Mouse (Mus musculus) MEL (cell line): ENCODE data around the gene Zfp277. TPM values are rescaled to one million over a fixed set of nuclear protein-coding genes. Genes with fewer than 3 reads are reported as not detected.

Source experiments
- DNase-seq: peaks from one replicate; pipeline ENCODE4 v3.0.0; 2011; ENCODE audit warnings: low read depth, low spot score
- H3K27ac ChIP-seq: 2 replicates; pipeline ENCODE4 v1.5.1; 2012; ENCODE audit warnings: low read depth, mild to moderate bottlenecking, control low read depth, low read length, moderate library complexity; ENCODE audit not compliant: control insufficient read depth
- H3K27me3 ChIP-seq, 2 experiments: fragments of 150-350 bp in 1 of 2; sonication (generic) in 1 of 2; 2 replicates each; pipeline ENCODE4 v1.6.1; 2012; ENCODE audit warnings: low read length in 2 of 2, mild to moderate bottlenecking in 2 of 2, improper control_type of control experiment in 1 of 2, moderate library complexity in 1 of 2; ENCODE audit not compliant: insufficient read depth in 2 of 2, control insufficient read depth in 1 of 2
- H3K36me3 ChIP-seq, 2 experiments: 2 replicates each; pipeline ENCODE4 v1.6.1; 2012 to 2014; ENCODE audit warnings: low read length in 2 of 2, improper control_type of control experiment in 1 of 2, inconsistent platforms in 1 of 2, mild to moderate bottlenecking in 1 of 2; ENCODE audit not compliant: insufficient read depth in 2 of 2, control insufficient read depth in 1 of 2
- H3K4me1 ChIP-seq, 2 experiments: fragments of 150-350 bp in 1 of 2; sonication (generic) in 1 of 2; 2 replicates each; pipeline ENCODE4 v1.6.1; 2012; ENCODE audit warnings: low read length in 2 of 2, improper control_type of control experiment in 1 of 2, mild to moderate bottlenecking in 1 of 2; ENCODE audit not compliant: insufficient read depth in 2 of 2, control insufficient read depth in 1 of 2
- H3K4me3 ChIP-seq, 2 experiments: fragments of 150-350 bp in 1 of 2; sonication (generic) in 1 of 2; 2 replicates each; pipeline ENCODE4 v1.5.1; 2012; ENCODE audit warnings: low read depth in 2 of 2, low read length in 2 of 2, mild to moderate bottlenecking in 2 of 2, moderate library complexity in 2 of 2, control low read depth in 1 of 2, improper control_type of control experiment in 1 of 2; ENCODE audit not compliant: control insufficient read depth in 1 of 2, insufficient read depth in 1 of 2
- H3K79me2 ChIP-seq: 2 replicates; pipeline ENCODE4 v1.6.1; 2012; ENCODE audit warnings: mild to moderate bottlenecking, low read length, moderate library complexity; ENCODE audit not compliant: control insufficient read depth, poor library complexity, insufficient read depth
- H3K9ac ChIP-seq: 2 replicates; pipeline ENCODE4 v1.6.1; 2012; ENCODE audit warnings: low read depth, mild to moderate bottlenecking, control low read depth, low read length, moderate library complexity; ENCODE audit not compliant: control insufficient read depth, poor library complexity, severe bottlenecking
- H3K9me3 ChIP-seq: fragments of 150-350 bp; sonication (generic); replicated peaks from 2 replicates; pipeline ENCODE4 v1.6.1; 2012; ENCODE audit warnings: mild to moderate bottlenecking, low read length, improper control_type of control experiment, moderate library complexity; ENCODE audit not compliant: insufficient read depth
- CHD2 ChIP-seq: IDR thresholded peaks from 2 replicates; pipeline ENCODE4 v1.6.1; 2011; ENCODE audit warnings: low read length, improper control_type of control experiment
- KAT2A ChIP-seq: conservative IDR thresholded peaks from 2 replicates; pipeline ENCODE4 v1.6.1; 2012; ENCODE audit warnings: low read depth, low read length, improper control_type of control experiment, inconsistent platforms
- MEF2A ChIP-seq: IDR thresholded peaks from 2 replicates; pipeline ENCODE4 v1.6.1; 2014; ENCODE audit warnings: low read depth, mild to moderate bottlenecking, inconsistent platforms, low read length, improper control_type of control experiment; ENCODE audit not compliant: poor library complexity, insufficient replicate concordance, severe bottlenecking; ENCODE audit errors: extremely low read depth
- NELFE ChIP-seq: IDR thresholded peaks from 2 replicates; pipeline ENCODE4 v1.6.1; 2011; ENCODE audit warnings: low read depth, low read length, improper control_type of control experiment
- POLR2A ChIP-seq, 2 experiments: IDR thresholded peaks; 2 replicates each; pipeline ENCODE4 v1.6.1; 2011 to 2012; ENCODE audit warnings: low read length in 2 of 2, mild to moderate bottlenecking in 2 of 2, control low read depth in 1 of 2, improper control_type of control experiment in 1 of 2, low read depth in 1 of 2, moderate library complexity in 1 of 2; ENCODE audit not compliant: control insufficient read depth in 1 of 2, insufficient read depth in 1 of 2, poor library complexity in 1 of 2
- RAD21 ChIP-seq: IDR thresholded peaks from 2 replicates; pipeline ENCODE4 v1.6.1; 2011; ENCODE audit warnings: mild to moderate bottlenecking, low read depth, low read length, improper control_type of control experiment
- TAL1 ChIP-seq: IDR thresholded peaks from 2 replicates; pipeline ENCODE4 v1.6.1; 2012; ENCODE audit warnings: mild to moderate bottlenecking, inconsistent platforms, low read length, moderate library complexity, mixed read lengths
- TCF12 ChIP-seq: IDR thresholded peaks from 2 replicates; pipeline ENCODE4 v1.6.1; 2014; ENCODE audit warnings: low read depth, mild to moderate bottlenecking, inconsistent platforms, low read length, improper control_type of control experiment, moderate library complexity
- USF1 ChIP-seq: IDR thresholded peaks from 2 replicates; pipeline ENCODE4 v1.6.1; 2014; ENCODE audit warnings: low read depth, mild to moderate bottlenecking, inconsistent platforms, low read length, improper control_type of control experiment, moderate library complexity
- ZC3H11A ChIP-seq: IDR thresholded peaks from 2 replicates; pipeline ENCODE4 v1.6.1; 2012; ENCODE audit warnings: low read depth, mild to moderate bottlenecking, inconsistent platforms, low read length, improper control_type of control experiment
- ZKSCAN1 ChIP-seq: IDR thresholded peaks from 2 replicates; pipeline ENCODE4 v1.6.1; 2012; ENCODE audit warnings: low read depth, mild to moderate bottlenecking, inconsistent platforms, low read length, improper control_type of control experiment, moderate library complexity
- polyA plus RNA-seq, 2 experiments: library from polyadenylated mRNA; stranded (reverse) in 1 of 2; unstranded in 1 of 2; fragments of >175 nt in 1 of 2; fragments of >200 nt in 1 of 2; gene quantifications; 2 replicates each; pipeline versions ENCODE4 v1.2.1 to v1.2.4; 2012; ENCODE audit warnings: low replicate concordance in 2 of 2, low read depth in 1 of 2; ENCODE audit not compliant: insufficient read length in 2 of 2, insufficient read depth in 1 of 2, missing spikeins in 1 of 2
- total RNA-seq: library from RNA; depleted of rRNA; stranded (reverse); fragments of 300-350 nt; gene quantifications from 2 replicates; pipeline ENCODE4 v1.2.3, GENCODE M21; 2012

Zfp277 gene
- total and polyA plus RNA-seq, 3 experiments = 1.1 to 1.9 TPM; not detected in 1

DNA sequence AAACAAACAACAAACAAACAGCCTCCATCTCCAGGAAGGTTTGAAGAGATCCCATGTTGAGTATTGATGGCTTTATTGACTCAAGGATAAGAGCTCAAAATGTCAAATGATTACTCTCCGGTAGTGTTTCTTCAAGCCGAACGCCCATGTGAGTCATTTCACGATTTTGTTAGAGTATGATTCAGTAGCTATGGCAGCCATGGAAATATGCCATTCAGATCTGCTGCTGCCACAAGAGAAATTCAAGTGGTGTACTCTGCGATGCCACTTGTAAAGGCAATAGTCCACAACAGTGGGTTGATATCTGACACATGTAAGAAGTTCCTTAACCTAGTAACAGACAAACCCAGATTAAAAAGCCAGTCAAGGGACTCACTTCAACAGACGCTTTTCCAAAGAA, 62.0 kb downstream of the Zfp277 start:
- H3K27ac ChIP-seq = no peak overlapping the region
- no peak overlapping the region for H3K9ac ChIP-seq
- no peak overlapping the region for H3K4me3 ChIP-seq
- H3K79me2 ChIP-seq = no peaks in the 10 kb centered on the region
- DNase-seq = no peak
- TF ChIP-seq USF1 (no peak), ZC3H11A (no peak), MEF2A (no peak), ZKSCAN1 (no peak), RAD21 (no peak)
- peaks cover 0 to 2% of the 10 kb centered on the region in 2 experiments; a peak in 1 of 4 replicates for H3K4me1 ChIP-seq
- peaks cover 0 to 2% of the 10 kb centered on the region in 2 experiments; a peak in 1 of 4 replicates for H3K36me3 ChIP-seq
- H3K9me3 ChIP-seq = no peaks in the 10 kb centered on the region
- no peaks in the 10 kb centered on the region for H3K27me3 ChIP-seq

DNA sequence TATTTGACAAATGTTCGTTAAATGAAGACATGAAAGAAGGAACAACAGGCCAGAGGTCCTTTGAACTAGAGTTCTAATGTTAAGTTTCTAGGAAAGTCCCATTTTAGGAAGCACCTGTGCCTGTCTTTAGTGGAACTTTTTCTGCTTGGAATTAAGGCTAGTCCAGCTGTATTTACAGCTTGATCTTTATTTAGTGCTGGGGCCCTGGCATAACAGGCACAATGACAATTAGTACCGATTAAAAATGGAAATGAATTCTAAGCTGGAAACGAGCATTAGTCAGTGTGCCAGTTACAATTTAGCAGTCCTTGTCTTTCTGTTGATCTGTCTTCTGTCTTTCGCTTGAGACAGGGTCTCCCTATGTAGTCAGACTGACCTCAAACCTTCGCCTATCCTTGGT, 63.2 kb downstream of the Zfp277 start:
- DNase-seq = no peak
- Histone ChIP-seq H3K36me3 (peaks cover 0 to 2% of the 10 kb centered on the region in 2 experiments; a peak in 1 of 4 replicates), H3K4me3 (no peak overlapping the region), H3K27ac (no peak overlapping the region), H3K9me3 (no peaks in the 10 kb centered on the region), H3K9ac (no peak overlapping the region), H3K27me3 (no peaks in the 10 kb centered on the region), H3K4me1 (peaks cover 0 to 2% of the 10 kb centered on the region in 2 experiments; a peak in 1 of 4 replicates), H3K79me2 (no peaks in the 10 kb centered on the region)
- TF ChIP-seq KAT2A = no peak
- no peak for TF ChIP-seq MEF2A
- TF ChIP-seq TCF12 = no peak
- no peak for TF ChIP-seq NELFE

DNA sequence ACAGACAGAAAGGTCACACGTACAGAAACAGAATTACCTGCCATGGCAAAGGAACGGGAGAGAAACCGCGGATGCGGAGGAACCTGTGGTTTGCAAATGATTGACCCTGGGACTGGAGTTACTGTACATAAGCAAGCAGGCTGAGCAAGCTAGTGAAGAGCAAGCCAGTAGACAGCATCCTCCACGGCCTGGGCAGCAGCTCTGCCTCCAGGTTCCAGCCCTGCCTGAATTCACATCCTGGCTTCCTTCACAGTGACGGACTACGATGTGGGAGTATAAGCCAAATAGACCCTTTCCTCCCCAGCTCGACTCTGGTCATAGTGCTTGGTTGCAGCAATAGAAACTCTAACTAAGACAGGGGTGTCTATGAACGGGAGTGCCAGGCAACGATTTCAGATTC, 63.9 kb downstream of the Zfp277 start:
- TF ChIP-seq CHD2 (no peak), POLR2A (IDR thresholded peaks at IDR 0.05; ENCODE audit: control insufficient read depth in 1 of 2, insufficient read depth in 1 of 2, low read depth in 1 of 2, low read length in 2 of 2, poor library complexity in 1 of 2) (no peak), TAL1 (no peak)
- no peak for DNase-seq
- Histone ChIP-seq H3K4me3 (no peak overlapping the region), H3K9ac (no peak overlapping the region), H3K36me3 (peaks cover 0 to 2% of the 10 kb centered on the region in 2 experiments; a peak in 1 of 4 replicates), H3K4me1 (peaks cover 0 to 2% of the 10 kb centered on the region in 2 experiments; a peak in 1 of 4 replicates), H3K27me3 (no peaks in the 10 kb centered on the region), H3K27ac (no peak overlapping the region), H3K9me3 (no peaks in the 10 kb centered on the region), H3K79me2 (no peaks in the 10 kb centered on the region)
